Mouse (Mus musculus): ENCODE data around the gene Mad1l1. TPM values are rescaled to one million over a fixed set of nuclear protein-coding genes. Genes with fewer than 3 reads are reported as not detected.

Mad1l1 gene
- polyA plus RNA-seq, 2 experiments: 31.8 to 38.2 TPM

GRCm38 (mm10) chr5:139969151-139969948 lies 352.0 kb downstream of the Mad1l1 start:
- ATAC-seq (ENCODE audit: low FRiP score, low read depth) (no peak), DNase-seq (ENCODE audit: low spot score) (no peak)
- H3K4me3 ChIP-seq (replicated peaks; ENCODE audit: low read length): no peak overlapping the region
- 0 out of 2 replicates have a peak overlapping the region, but pooled peaks have one; percentile 21 for H3K9ac ChIP-seq (ENCODE audit: low read depth, low read length, severe bottlenecking)
- H3K4me2 ChIP-seq (replicated peaks; ENCODE audit: low read depth, low read length, severe bottlenecking): no peak overlapping the region
- H3K9me3 ChIP-seq (ENCODE audit: control insufficient read depth, low read length): no peaks in the 10 kb centered on the region
- WGBS: 68% methylated on average over 14 of the region's 14 CpGs
- H3K4me1 ChIP-seq (ENCODE audit: control insufficient read depth, insufficient read depth, low read length): 0 out of 2 replicates have a peak, but pooled peaks cover 5% of the 10 kb centered on the region
- no peaks in the 10 kb centered on the region for H3K36me3 ChIP-seq (ENCODE audit: control insufficient read depth, insufficient read depth, low read length)
- no peak for TF ChIP-seq POLR2A (IDR thresholded peaks at IDR 0.05; ENCODE audit: borderline replicate concordance, extremely low read depth, insufficient read depth, insufficient read length)
- no peak overlapping the region for H3K27ac ChIP-seq (replicated peaks; ENCODE audit: low read depth, low read length)
- H3K27me3 ChIP-seq (ENCODE audit: control insufficient read depth, insufficient read depth, low read length): 0 out of 2 replicates have a peak, but pooled peaks cover 4% of the 10 kb centered on the region

GRCm38 (mm10) chr5:139965596-139965995 lies 355.8 kb downstream of the Mad1l1 start:
- no peak overlapping the region for H3K4me3 ChIP-seq (replicated peaks; ENCODE audit: low read length)
- no peaks in the 10 kb centered on the region for H3K9me3 ChIP-seq (ENCODE audit: control insufficient read depth, low read length)
- 0 out of 2 replicates have a peak, but pooled peaks cover 6% of the 10 kb centered on the region for H3K4me1 ChIP-seq (ENCODE audit: control insufficient read depth, insufficient read depth, low read length)
- no peak for TF ChIP-seq POLR2A (IDR thresholded peaks at IDR 0.05; ENCODE audit: borderline replicate concordance, extremely low read depth, insufficient read depth, insufficient read length)
- no peaks in the 10 kb centered on the region for H3K36me3 ChIP-seq (ENCODE audit: control insufficient read depth, insufficient read depth, low read length)
- DNase-seq (ENCODE audit: low spot score) (no peak), ATAC-seq (ENCODE audit: low FRiP score, low read depth) (no peak)
- no peak overlapping the region for H3K9ac ChIP-seq (ENCODE audit: low read depth, low read length, severe bottlenecking)
- H3K27ac ChIP-seq (replicated peaks; ENCODE audit: low read depth, low read length): no peak overlapping the region
- no peak overlapping the region for H3K4me2 ChIP-seq (replicated peaks; ENCODE audit: low read depth, low read length, severe bottlenecking)
- WGBS: 87% methylated on average over 14 of the region's 14 CpGs
- no peaks in the 10 kb centered on the region for H3K27me3 ChIP-seq (ENCODE audit: control insufficient read depth, insufficient read depth, low read length)

GRCm38 (mm10) chr5:139964391-139964790 lies 357.0 kb downstream of the Mad1l1 start:
- ATAC-seq (ENCODE audit: low FRiP score, low read depth) (no peak), DNase-seq (ENCODE audit: low spot score) (peak; percentile 27)
- H3K27me3 ChIP-seq (ENCODE audit: control insufficient read depth, insufficient read depth, low read length): no peaks in the 10 kb centered on the region
- no peak overlapping the region for H3K4me3 ChIP-seq (replicated peaks; ENCODE audit: low read length)
- 32% methylated on average over 5 of the region's 5 CpGs for WGBS
- no peak overlapping the region for H3K27ac ChIP-seq (replicated peaks; ENCODE audit: low read depth, low read length)
- TF ChIP-seq POLR2A (IDR thresholded peaks at IDR 0.05; ENCODE audit: borderline replicate concordance, extremely low read depth, insufficient read depth, insufficient read length): no peak
- 0 out of 2 replicates have a peak, but pooled peaks cover 6% of the 10 kb centered on the region for H3K4me1 ChIP-seq (ENCODE audit: control insufficient read depth, insufficient read depth, low read length)
- no peak overlapping the region for H3K9ac ChIP-seq (ENCODE audit: low read depth, low read length, severe bottlenecking)
- no peak overlapping the region for H3K4me2 ChIP-seq (replicated peaks; ENCODE audit: low read depth, low read length, severe bottlenecking)
- no peaks in the 10 kb centered on the region for H3K36me3 ChIP-seq (ENCODE audit: control insufficient read depth, insufficient read depth, low read length)
- H3K9me3 ChIP-seq (ENCODE audit: control insufficient read depth, low read length): no peaks in the 10 kb centered on the region

GRCm38 (mm10) chr5:139959741-139960140 lies 361.6 kb downstream of the Mad1l1 start:
- WGBS: 90% methylated on average over 4 of the region's 4 CpGs
- Histone ChIP-seq H3K36me3 (ENCODE audit: control insufficient read depth, insufficient read depth, low read length) (no peaks in the 10 kb centered on the region), H3K4me1 (ENCODE audit: control insufficient read depth, insufficient read depth, low read length) (peaks cover 13% of the 10 kb centered on the region; the same call in 1 of the 2 replicates), H3K4me2 (replicated peaks; ENCODE audit: low read depth, low read length, severe bottlenecking) (no peak overlapping the region), H3K27me3 (ENCODE audit: control insufficient read depth, insufficient read depth, low read length) (no peaks in the 10 kb centered on the region), H3K9ac (ENCODE audit: low read depth, low read length, severe bottlenecking) (no peak overlapping the region), H3K4me3 (replicated peaks; ENCODE audit: low read length) (no peak overlapping the region), H3K9me3 (ENCODE audit: control insufficient read depth, low read length) (no peaks in the 10 kb centered on the region), H3K27ac (replicated peaks; ENCODE audit: low read depth, low read length) (no peak overlapping the region)
- DNase-seq (ENCODE audit: low spot score) (no peak), ATAC-seq (ENCODE audit: low FRiP score, low read depth) (no peak)
- TF ChIP-seq POLR2A (IDR thresholded peaks at IDR 0.05; ENCODE audit: borderline replicate concordance, extremely low read depth, insufficient read depth, insufficient read length): no peak

Other genes with a start within 250 kb of the Mad1l1 start
- gene Nudt1, start 104 bp upstream of the Mad1l1 start, polyA plus RNA-seq (2012; rRNA removed): 27.1 and 31.0 TPM in 2 replicates
- 34.4 and 35.3 TPM in 2 replicates for gene Nudt1, start 104 bp upstream of the Mad1l1 start, polyA plus RNA-seq (2014; fragmentation: Nextera tagmentation; extraction: Ambion mirVana)
- gene Mrm2, start 10.3 kb upstream of the Mad1l1 start, polyA plus RNA-seq (2012; rRNA removed): 12.5 and 13.5 TPM in 2 replicates
- gene Mrm2, start 10.3 kb upstream of the Mad1l1 start, polyA plus RNA-seq (2014; fragmentation: Nextera tagmentation; extraction: Ambion mirVana): 18.6 and 19.5 TPM in 2 replicates
- 23.0 and 29.8 TPM in 2 replicates for gene Snx8, start 67.7 kb upstream of the Mad1l1 start, polyA plus RNA-seq (2012; rRNA removed)
- 9.7 and 12.3 TPM in 2 replicates for gene Snx8, start 67.7 kb upstream of the Mad1l1 start, polyA plus RNA-seq (2014; fragmentation: Nextera tagmentation; extraction: Ambion mirVana)
- gene Eif3b, start 97.8 kb upstream of the Mad1l1 start, polyA plus RNA-seq (2012; rRNA removed): 108 and 119 TPM in 2 replicates
- 145 and 151 TPM in 2 replicates for gene Eif3b, start 97.8 kb upstream of the Mad1l1 start, polyA plus RNA-seq (2014; fragmentation: Nextera tagmentation; extraction: Ambion mirVana)
- gene Gm4869, start 124.1 kb upstream of the Mad1l1 start, polyA plus RNA-seq (2012; rRNA removed): 0.13 TPM in 2 replicates
- gene Gm4869, start 124.1 kb upstream of the Mad1l1 start, polyA plus RNA-seq (2014; fragmentation: Nextera tagmentation; extraction: Ambion mirVana): not detected in 2 replicates
- 22.9 and 28.4 TPM in 2 replicates for gene Chst12, start 184.0 kb upstream of the Mad1l1 start, polyA plus RNA-seq (2012; rRNA removed)
- gene Chst12, start 184.0 kb upstream of the Mad1l1 start, polyA plus RNA-seq (2014; fragmentation: Nextera tagmentation; extraction: Ambion mirVana): 22.4 and 22.6 TPM in 2 replicates
- gene Grifin, start 243.5 kb upstream of the Mad1l1 start, polyA plus RNA-seq (2012; rRNA removed): 0.18 and 0.19 TPM in 2 replicates
- gene Grifin, start 243.5 kb upstream of the Mad1l1 start, polyA plus RNA-seq (2014; fragmentation: Nextera tagmentation; extraction: Ambion mirVana): not detected in 2 replicates